Mouse (Mus musculus) liver, embryonic 14.5 days (tissue): ENCODE measurements around the gene Krt8.

Experiments
- CTCF ChIP-seq: IDR thresholded peaks from 2 replicates; pipeline ENCODE4 v1.5.1; 2016; ENCODE audit warnings: antibody characterized with exemption, low read depth, control low read depth
- EP300 ChIP-seq: IDR thresholded peaks from 2 replicates; pipeline ENCODE4 v1.6.1; 2016; ENCODE audit warnings: antibody characterized with exemption, low read depth

DNA sequence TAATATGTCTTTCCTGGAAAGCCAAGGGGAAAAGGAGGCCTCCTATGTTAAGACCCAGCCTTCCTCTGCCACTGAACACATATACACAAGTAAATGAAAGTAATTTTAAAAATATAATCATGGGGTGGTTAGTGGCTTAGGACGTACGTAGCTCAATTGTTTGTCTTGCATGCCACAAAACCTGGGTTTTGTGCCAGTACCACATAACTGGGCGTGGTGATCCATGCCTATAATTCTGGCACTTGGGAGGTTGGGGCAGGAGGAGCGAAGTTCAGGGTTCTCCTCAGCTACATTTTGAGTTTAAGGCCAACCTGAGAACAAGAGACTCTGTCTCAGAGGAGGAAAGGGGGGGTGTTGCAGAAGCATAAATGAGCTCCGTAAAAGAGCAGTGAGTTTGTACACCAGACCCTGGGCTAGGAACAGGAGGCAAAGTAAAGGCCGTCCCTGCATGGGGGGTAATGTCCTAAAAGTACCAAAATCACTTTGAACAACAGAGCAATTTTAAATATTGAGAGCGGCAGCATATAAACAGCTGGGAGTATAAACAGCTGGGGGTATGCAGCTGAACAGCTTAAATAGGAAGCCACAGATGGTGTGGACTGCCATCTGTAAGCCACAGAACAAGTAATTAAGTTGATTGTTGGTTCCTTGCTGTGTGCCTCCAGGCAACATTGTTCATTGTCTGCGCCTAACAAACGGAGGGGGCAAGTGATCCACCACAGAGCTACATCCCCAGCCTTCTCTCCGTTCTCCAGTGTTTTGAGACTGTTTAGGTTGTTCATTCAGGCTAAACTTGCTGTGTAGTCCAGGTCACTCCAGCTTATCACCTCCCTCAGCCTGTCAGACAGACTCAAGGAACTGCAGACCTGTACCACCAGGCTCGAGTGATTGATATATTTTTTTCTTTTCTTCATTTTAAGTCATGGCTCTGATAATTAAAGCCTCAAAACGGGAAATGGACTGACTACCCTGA is 3.1 kb upstream of the Krt8 start:
- TF ChIP-seq CTCF: no peak
- no peak for TF ChIP-seq EP300
